Mouse (Mus musculus) monocyte, adult 2 months (primary cell): ENCODE data around the gene Arhgap17.

Source experiments
- DNase-seq, 2 experiments: peaks; one replicate each; pipeline ENCODE4 v3.0.0; 2022; ENCODE audit warnings: low spot score in 2 of 2, low read depth in 1 of 2

The Arhgap17 gene

DNA sequence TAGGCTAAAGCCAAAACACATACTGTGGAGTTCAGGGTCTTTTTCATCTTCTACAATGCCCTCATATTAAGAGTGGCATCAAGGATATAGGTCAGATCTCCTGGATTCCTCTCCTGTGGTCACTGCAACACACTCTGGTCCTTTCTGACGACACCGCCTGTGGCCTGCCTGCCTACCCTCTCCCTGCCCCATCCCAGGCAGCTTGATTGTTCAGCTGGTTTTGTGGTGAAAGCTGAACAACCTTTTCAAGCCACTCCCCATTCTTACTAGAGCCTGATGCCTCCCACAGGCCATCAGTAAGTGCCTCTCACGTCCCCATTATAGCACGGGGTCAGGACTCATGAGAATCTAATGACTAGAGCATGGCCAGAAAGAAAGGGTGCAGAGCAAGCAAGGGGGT, 80.5 kb downstream of the Arhgap17 start:
- no peak for DNase-seq

DNA sequence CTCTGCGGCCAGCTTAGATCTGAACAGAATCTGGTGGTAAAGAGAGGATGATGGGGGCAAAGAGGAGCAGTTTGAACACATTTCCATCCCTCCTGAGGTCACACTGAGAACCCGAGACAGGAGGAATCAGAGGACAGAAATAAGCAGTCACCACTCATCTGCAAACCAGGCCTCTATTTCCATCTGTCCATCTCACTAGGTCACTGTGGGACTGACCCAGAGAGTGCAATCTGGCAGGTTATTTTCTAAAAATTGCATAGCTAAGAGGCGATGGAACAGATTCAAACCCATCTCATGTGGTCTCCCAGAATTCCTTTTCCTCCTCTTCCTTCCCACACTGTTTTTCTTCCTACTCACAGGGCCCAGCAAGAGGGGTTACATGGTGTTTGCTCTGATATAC, 81.8 kb downstream of the Arhgap17 start:
- no peak for DNase-seq

DNA sequence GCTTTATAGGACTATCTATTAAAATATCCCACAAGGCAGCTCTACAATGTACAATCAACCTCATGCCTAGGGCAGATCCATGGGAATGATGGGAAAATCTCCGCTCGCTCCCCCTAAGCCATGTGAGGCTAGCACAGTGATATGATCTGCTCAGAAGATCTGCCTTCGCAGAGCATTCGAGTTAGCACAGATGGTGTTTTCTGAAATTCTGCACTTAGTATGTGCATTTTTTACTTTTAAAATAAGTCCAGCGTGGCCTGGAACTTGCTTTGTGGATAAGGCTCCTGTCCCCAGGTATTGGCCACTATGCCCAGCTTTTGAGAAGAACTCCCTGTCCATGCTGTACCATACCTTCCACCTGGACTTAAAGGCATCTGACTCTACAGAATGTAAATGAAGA, 83.8 kb downstream of the Arhgap17 start:
- no peak for DNase-seq

DNA sequence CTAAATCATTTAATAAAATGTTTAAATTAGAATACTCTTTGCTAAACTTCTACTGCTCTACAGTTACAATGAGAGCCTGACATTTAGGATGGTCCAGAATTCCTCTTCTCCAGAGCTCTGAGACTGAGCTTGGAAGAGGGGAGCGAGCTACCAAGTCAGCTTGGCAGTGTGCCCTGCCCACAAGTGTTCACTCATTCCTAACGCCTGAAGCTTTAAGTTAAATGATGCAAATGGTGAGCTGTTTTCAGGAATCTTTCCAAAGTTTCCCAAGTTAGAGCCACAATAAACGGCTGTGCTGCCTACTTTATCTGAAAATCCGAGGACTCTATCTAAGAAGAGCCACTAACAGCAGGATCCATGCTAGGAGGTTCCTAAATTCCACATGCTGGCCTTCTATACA, 85.9 kb downstream of the Arhgap17 start:
- DNase-seq, result no peak

DNA sequence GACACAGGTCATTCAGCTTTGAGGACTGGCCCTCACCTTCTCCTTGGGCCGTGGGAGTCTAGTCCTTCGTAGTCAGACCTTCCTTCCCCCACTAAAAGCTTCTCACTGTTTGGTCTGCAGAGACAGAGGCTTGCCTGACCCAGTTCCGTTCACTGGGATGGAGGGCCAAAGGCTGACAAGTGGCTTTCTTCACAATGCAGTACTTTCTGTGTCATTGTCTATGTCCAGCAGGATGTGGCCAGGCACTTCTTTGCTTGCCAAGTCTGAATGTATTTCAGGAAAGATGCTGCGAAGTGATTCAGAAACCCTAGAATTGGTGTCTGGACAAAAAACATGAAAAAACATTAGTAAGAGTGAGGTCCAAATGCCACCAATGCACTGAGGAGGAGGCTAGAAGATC, 89.9 kb downstream of the Arhgap17 start:
- DNase-seq, result no peak

DNA sequence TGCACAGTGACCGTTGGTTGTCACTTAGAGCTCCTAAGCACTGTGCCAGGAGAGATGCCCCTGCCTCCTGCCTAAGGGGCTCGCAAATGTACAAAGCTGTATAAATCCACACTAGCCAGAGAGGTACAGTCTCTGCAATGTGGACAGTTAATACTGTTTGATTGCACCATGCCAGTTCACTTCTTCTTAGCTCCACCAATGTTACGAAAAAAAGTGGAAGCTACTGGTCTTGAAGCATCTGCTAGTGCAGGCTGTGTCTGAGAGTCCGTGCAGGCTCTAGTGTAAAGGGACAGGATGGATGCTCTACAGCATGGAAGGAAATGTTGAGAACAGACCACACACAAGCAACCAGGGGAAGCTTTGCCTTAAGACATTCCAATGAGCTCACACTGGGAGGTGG, 93.1 kb downstream of the Arhgap17 start:
- no peak for DNase-seq

DNA sequence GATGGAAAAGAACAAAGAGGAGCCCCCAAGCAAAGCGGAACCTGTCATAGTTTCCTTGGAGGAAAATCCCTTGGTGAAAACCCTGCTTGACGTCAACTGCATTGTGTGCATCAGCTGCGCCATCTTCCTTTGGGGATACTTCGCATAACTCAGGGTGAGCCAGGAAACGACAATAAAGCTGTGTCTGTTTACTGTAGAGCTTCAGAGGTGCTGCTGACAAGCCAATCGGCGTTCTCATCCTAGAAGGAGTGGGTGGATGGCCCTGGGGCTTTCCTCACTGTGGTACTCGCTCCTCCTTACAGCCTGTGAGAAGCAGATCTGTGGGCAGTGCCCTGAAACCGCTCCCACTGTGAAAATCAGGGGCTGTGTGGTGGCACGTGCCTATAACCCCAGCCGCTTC, 96.7 kb downstream of the Arhgap17 start:
- DNase-seq, result no peak

DNA sequence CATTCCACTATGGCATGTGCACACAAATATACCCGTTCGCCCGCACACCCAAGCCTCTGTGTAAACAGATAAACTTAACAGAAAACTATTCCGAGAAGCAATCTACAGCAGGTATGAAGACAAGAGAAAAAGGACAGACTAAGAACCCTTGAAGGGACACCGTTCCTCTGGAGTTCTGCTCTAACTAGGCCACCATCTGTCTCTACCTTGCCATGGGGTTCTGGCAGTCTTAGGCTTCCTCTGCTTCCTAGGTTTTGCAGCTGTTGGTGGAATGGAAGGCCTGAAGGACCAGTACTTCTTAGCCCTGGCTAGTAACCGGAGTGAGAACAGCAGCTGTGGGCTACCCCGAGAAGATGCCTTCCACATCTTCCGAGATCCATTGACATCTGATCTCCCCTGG, 111.6 kb downstream of the Arhgap17 start:
- DNase-seq, result no peak

DNA sequence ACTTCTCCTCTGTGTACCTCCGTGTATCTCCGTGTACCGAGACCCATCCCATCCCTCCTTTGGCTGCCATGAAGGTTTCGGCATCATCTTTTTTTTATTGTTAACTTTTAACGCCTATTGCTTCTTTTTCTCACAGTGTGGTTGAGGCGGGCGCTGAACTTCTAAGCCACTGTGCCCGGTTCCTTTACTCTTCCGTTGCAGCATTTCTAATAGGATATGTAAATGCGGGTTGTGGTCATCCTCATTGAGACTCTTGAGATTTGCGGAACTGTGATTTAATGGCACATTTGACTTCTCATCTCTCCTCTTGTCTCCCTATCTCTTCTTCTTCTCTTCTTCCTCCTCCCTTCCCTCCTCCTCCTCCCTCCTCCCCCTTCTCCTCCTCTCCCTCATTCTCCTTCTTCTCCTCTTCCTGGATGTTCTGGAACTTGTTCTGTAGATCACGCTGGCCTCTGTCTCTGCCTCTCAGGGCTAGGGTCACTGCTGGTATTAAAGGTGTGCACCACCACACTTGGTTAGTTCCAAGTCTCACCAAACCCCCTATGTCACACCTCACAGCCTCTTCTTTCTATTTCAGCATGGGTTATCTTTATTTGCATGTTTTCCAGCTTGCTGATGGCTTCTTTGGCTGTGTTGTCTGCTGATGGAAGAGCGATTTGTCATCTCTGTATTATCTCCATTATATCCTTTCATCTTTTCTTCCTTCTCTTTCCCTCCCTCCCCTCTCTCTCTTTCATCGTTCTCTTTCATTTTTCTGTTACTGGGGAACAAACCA, 115.3 kb downstream of the Arhgap17 start:
- DNase-seq, result no peak

DNA sequence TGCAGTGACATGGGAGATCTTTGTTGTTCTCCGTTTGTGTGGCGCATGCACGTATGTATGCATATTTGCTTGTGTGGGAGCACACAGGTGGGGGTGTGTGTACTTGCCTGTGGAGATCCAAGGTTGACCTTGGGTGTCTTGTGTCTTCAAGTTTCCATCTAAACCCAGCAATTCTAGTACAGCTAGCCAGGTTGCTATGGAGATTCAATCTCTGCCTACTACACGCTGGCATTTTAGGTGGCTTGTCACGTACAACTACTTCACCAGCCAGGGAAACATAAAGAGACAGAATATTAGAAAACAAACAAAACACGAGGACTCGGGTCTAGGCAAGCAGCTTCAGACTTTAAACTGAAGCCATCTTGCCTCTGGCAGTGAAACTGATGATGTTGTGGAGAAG, 116.3 kb downstream of the Arhgap17 start:
- no peak for DNase-seq

DNA sequence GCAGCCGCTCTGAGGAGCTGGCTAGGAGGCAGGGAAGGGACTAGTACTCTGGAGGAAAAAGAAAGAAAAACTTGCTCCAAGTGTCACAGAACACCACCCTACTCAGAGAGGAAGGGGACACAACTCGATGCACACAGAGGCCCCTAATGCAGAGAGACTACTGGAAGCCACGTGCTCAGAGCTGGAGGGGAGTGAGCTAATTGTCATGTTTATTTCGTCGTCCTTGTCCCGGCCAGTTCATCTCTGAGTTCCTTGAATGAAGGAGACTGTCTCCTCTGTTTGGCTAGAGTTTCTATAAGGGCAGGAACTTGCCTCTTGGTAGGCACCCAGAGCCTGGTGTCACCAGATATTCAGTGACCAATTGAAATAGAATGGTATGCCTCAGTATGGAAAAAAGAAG, 118.4 kb downstream of the Arhgap17 start:
- no peak for DNase-seq

DNA sequence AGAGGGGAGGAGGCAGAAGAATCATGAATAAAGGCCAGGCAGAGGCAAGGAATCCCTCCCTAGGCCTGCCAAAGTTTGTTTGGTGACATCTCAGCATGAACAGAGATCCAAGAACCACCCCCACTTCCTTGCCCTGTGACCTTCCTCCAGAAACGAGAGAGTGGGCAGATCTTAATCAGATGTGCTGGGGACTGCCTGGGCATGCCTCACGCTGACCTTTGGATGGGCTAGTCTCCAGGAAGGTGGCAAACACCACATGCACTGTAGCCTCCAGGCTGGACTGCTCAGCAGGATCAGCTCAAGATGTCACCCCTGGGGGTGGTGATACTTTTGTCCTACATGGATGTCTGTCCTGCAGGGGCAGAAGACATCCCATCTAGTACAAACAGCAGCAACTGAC, 121.5 kb downstream of the Arhgap17 start:
- DNase-seq, result no peak

DNA sequence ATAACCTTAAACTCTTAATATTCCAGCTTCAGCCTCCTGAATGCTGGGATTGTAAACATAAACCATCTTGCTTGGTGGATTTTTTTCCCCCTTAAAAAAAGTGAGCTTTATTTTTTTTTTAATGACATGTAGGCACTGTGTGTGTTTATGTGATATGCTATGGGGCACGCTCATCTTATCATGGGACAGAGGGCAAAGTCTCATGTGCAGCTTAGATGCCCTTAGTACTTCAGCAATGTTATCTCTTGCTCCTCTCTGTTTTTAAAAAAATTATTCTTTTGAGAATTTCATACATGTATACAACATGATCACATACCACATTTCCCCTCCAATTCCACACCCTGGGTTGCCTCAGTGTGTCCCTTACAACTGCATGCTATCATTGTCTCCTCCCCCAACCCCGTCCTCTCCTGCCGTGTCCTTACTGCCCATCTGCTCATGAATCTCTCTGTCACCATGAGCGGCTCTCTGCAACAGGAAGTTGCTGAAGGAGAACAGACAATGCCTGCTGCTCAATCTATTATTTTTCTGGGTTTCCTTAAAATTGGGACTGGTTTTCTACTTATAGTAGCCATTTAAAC, 123.1 kb downstream of the Arhgap17 start:
- no peak for DNase-seq

DNA sequence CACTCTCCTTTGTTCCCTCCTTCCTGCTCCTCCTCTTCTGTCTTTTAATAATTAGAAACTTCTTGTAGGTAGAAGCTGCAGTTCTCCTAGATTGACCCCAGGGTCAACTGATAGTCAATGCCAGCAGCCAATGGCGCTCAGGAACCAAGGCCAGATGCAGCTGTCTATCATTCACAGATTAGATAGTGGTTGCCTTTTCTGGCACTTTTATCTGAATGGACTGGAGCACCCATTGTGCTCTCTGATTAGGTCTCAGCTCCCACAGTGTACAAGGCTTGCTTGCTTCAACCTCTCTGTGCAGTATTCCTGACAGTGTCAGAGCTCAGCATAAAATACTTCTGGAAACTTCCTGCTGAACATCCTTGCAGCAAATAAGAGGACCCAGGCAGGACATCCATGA, 124.9 kb downstream of the Arhgap17 start:
- DNase-seq, result no peak

DNA sequence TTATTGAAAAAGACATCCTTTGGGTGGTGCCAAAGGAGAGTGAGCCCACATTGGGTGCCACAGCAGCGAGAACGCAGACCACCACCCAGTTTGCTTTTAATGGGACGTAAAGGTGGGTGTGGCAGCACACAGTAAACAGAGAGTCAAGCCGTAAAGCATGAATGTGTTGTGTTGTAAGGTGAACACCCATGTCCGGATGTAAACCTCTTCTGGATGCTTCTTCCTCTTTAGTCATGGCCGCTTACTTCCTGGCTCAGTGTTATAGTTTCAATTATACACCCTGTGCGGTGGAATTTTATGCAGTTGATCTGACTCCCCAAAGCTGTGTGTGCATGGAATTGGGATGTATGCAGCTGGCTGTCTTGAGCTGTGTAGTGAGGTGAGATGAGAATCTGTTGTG, 127.5 kb downstream of the Arhgap17 start:
- no peak for DNase-seq

DNA sequence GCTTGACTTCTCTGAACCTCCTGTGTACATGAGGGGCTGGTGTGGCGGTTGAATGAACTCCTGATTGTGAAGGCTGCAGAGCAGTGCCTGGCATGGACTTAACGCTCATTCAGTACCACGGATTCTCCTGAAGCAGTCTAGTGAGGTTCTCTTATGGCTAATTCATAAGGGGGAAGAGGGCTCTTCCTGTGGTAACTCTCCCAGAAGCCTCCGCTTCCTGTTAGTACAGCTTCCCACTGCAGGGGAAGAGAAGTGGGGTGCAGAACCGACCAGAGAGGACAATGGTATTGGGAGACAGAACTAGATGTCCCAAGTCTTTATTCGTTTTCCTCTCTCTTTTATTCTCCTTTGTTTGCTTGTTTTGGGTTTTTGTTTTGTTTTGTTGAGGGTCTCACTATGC, 129.7 kb downstream of the Arhgap17 start:
- DNase-seq, result no peak

DNA sequence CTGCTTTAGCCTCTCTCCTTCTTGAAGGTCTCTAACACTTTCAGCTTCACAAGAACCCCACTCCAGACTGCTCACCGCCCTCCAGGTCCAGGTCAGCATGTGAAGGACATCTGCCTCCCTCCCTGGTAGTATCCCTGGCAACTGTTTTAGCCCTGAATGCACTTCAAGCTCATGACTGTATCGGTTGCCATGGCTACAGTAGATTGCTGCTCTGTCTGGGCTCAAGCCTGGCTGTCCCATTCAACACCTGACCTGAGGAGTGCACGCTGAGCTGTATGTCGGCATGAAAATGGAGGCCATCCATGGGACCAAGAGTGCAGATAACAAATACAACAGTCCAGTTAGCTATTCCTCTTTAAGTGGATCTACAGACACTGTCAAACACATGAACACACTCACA, 131.1 kb downstream of the Arhgap17 start:
- no peak for DNase-seq

DNA sequence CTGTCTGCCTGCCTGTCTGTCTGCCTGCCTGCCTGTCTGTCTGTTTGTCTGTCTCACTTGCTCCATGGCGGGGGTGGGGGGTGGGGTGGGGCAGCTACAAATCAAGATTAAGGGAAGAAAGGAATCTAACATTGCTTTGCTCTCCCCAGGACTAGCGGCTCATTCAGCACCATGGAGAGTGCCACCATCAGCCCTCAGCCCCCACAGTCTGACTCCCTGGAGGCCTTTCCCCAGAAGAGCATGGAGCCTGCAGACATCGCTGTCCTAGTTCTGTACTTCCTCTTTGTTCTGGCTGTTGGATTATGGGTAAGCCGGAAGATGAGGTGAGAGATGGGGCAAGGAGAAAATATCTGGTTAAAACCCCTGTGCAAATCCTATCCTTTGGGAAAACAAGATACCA, 134.3 kb downstream of the Arhgap17 start:
- no peak for DNase-seq
